Mouse (Mus musculus) embryonic fibroblast, embryonic 13.5 days (primary cell): ENCODE measurements around the gene Itgb6.

Source experiments
- CTCF ChIP-seq: IDR thresholded peaks from 2 replicates; pipeline ENCODE4 v1.5.1; 2011; ENCODE audit warnings: mild to moderate bottlenecking, control low read depth, low read length, moderate library complexity, borderline replicate concordance; ENCODE audit not compliant: insufficient read depth
- POLR2A ChIP-seq: IDR thresholded peaks from 2 replicates; pipeline ENCODE4 v1.6.1; 2011; ENCODE audit warnings: low read depth, mild to moderate bottlenecking, control low read depth, low read length, moderate library complexity

DNA sequence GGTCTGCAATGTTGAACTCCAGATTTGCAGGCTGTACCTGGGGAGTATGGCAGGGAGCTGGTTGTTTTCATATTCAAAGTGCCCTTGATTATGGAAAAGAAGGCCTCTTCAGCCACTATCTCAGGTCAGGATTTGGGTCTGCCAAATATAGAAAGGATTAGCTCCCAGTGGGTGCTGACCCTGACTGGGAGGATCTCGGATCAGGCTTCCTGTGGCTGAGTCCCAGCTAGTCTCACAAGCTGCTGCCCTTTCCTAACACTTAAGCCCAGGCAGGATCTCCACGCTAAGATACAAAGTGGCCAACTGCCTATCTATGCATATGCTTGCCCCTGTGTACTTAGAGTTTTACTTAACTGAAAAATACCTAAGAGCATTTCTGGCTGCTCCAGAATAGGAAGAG, 170.8 kb downstream of the Itgb6 start:
- TF ChIP-seq CTCF, result no peak
- TF ChIP-seq POLR2A, result no peak
